Mouse (Mus musculus): ENCODE results near the gene Rapsn. TPM values are rescaled to one million over a fixed set of nuclear protein-coding genes. Genes with fewer than 3 reads are reported as not detected.

The Rapsn gene
- polyA plus RNA-seq, 1 experiment from 2014 or later: 0.37 TPM

DNA sequence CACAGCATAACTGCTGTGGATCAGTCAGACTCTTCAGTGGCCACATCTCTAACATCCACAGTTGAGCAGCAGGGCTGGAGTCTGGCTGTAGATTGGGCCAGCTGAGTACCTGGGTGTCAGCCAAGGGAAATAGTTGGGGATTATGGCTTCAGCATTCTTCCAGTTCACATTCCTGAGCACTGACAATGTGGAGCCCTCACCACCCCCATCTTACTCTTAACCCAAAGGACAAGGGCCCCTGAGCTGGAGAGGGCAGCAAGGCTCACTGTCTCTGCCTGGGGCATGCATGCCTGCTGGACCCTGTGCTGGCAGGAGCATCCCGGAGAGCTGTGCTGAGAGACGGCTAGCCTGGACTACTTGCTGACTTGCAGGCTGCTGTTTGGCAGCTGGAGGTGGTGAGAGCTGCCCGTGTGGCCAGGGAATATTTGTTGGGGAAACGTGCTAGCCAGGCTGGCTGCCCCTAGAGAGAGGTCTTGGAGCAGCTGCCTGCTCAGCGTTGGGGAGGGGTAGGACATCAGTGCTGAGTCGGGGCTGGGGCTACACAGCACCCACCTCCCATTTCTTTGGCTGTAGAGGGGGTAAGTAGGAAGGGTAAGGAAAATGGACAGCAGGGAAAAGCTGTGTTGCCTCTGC is 26.5 kb downstream of the Rapsn start:
- Histone ChIP-seq H3K4me1 (ENCODE audit: control insufficient read depth, insufficient read depth, low read length) (no peaks in the 10 kb centered on the region), H3K27me3 (ENCODE audit: control insufficient read depth, insufficient read depth, low read length) (no peaks in the 10 kb centered on the region), H3K4me3 (ENCODE audit: low read depth, low read length) (no peak overlapping the region), H3K36me3 (ENCODE audit: control insufficient read depth, insufficient read depth, low read length) (peaks cover 55% of the 10 kb centered on the region), H3K9me3 (ENCODE audit: control insufficient read depth, low read length) (no peaks in the 10 kb centered on the region), H3K9ac (replicated peaks; ENCODE audit: low read depth, low read length) (no peak overlapping the region), H3K27ac (ENCODE audit: low read depth, low read length) (no peak overlapping the region), H3K4me2 (ENCODE audit: low read depth, low read length) (no peak overlapping the region)
- 83% methylated on average over 6 of the region's 6 CpGs for WGBS
- no peak for ATAC-seq (ENCODE audit: low read depth)

DNA sequence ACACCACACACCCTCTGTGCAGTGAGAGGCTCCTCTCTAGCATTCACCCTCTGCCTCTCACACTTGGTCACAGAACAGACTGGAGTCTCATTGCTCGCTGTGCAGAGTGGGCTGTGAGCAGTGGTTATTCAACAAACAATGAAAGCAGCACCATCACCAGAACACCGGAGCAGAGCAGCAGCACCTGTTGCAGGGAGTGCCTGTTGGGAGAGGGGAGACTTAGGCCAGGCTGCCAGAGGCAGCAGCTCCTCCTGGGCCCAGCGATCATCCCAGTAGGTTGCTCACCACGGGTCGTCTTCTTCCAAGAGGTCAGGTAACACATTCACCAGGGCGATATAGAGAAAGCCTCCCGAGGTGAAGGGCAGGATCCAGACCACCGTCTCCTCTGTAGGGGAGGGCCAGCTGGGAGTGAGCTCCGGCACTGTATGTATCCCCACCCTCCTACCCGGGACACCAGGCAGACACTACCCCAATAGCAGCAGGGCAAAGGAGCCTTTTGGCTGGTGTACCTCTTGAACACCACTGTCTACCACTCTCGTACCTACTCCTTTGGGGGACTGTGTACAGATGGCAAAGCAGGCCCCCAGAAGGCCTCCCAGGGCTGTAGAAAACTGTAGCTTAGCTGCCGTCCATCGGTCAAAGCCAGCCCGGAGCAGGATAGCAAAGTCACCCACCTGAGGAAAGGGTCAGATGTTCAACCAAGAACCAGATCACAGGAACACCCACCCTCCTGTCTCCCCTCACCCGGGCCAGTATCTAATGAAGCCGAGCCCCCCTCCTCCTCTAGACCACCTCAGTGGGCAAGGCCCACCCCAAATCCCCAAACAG is 27.6 kb downstream of the Rapsn start:
- no peaks in the 10 kb centered on the region for H3K9me3 ChIP-seq (ENCODE audit: control insufficient read depth, low read length)
- H3K4me1 ChIP-seq (ENCODE audit: control insufficient read depth, insufficient read depth, low read length): no peaks in the 10 kb centered on the region
- no peak overlapping the region for H3K27ac ChIP-seq (ENCODE audit: low read depth, low read length)
- H3K36me3 ChIP-seq (ENCODE audit: control insufficient read depth, insufficient read depth, low read length): peaks cover 45% of the 10 kb centered on the region
- no peak overlapping the region for H3K9ac ChIP-seq (replicated peaks; ENCODE audit: low read depth, low read length)
- WGBS: 90% methylated on average over 16 of the region's 16 CpGs
- no peak overlapping the region for H3K4me3 ChIP-seq (ENCODE audit: low read depth, low read length)
- H3K4me2 ChIP-seq (ENCODE audit: low read depth, low read length): no peak overlapping the region
- H3K27me3 ChIP-seq (ENCODE audit: control insufficient read depth, insufficient read depth, low read length): no peaks in the 10 kb centered on the region
- ATAC-seq (ENCODE audit: low read depth): no peak

DNA sequence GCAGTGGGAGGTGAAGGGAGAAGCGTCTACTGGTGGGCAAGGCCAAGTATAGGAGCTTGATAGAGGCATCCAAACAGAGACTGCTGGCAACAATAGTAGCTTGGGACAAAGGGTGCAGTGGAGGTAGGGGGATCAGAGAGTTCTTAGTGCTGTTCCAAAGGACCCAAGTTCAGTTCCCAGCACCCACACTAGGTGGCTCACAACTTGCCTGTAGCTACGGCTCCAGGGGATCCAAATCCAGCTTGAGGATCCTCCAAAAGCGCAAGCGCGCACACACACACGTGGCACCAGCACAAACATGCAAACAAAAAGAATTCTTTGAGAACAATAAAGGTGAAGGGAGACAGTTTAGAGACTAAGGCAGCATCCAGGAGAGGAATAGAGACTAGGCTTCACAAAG is 28.8 kb downstream of the Rapsn start:
- 87% methylated on average over 6 of the region's 6 CpGs for WGBS
- Histone ChIP-seq H3K4me1 (ENCODE audit: control insufficient read depth, insufficient read depth, low read length) (peaks cover 9% of the 10 kb centered on the region), H3K27ac (ENCODE audit: low read depth, low read length) (no peak overlapping the region), H3K4me2 (ENCODE audit: low read depth, low read length) (no peak overlapping the region), H3K4me3 (ENCODE audit: low read depth, low read length) (no peak overlapping the region), H3K9me3 (ENCODE audit: control insufficient read depth, low read length) (no peaks in the 10 kb centered on the region), H3K27me3 (ENCODE audit: control insufficient read depth, insufficient read depth, low read length) (no peaks in the 10 kb centered on the region), H3K9ac (replicated peaks; ENCODE audit: low read depth, low read length) (no peak overlapping the region), H3K36me3 (ENCODE audit: control insufficient read depth, insufficient read depth, low read length) (peaks cover 40% of the 10 kb centered on the region)
- no peak for ATAC-seq (ENCODE audit: low read depth)

DNA sequence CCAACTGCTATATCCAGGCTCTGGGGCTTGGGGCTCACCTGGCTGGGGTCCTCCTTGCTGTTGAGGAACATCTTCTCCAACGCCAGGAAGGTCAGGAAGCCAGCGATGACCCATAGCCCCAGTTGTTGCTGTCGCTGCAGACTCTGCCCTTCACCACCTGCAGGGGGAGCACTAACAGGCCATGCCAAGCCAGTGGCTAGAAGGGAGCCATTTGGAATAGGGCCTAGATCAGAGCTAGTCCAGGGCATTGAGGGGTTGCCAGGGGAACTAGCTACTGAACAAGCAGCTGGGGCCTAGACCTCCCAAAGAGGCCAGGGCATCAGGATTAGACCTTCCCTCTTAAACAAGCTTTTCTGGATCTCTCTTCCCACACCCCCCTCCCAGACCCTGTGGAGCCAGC is 30.1 kb downstream of the Rapsn start:
- H3K4me3 ChIP-seq (ENCODE audit: low read depth, low read length): no peak overlapping the region
- no peak overlapping the region for H3K4me2 ChIP-seq (ENCODE audit: low read depth, low read length)
- ATAC-seq (ENCODE audit: low read depth): no peak
- H3K27me3 ChIP-seq (ENCODE audit: control insufficient read depth, insufficient read depth, low read length): no peaks in the 10 kb centered on the region
- no peak overlapping the region for H3K27ac ChIP-seq (ENCODE audit: low read depth, low read length)
- H3K9ac ChIP-seq (replicated peaks; ENCODE audit: low read depth, low read length): no peak overlapping the region
- H3K4me1 ChIP-seq (ENCODE audit: control insufficient read depth, insufficient read depth, low read length): peaks cover 11% of the 10 kb centered on the region
- no peaks in the 10 kb centered on the region for H3K9me3 ChIP-seq (ENCODE audit: control insufficient read depth, low read length)
- H3K36me3 ChIP-seq (ENCODE audit: control insufficient read depth, insufficient read depth, low read length): peaks cover 31% of the 10 kb centered on the region
- WGBS: 47% methylated on average over 3 of the region's 3 CpGs

DNA sequence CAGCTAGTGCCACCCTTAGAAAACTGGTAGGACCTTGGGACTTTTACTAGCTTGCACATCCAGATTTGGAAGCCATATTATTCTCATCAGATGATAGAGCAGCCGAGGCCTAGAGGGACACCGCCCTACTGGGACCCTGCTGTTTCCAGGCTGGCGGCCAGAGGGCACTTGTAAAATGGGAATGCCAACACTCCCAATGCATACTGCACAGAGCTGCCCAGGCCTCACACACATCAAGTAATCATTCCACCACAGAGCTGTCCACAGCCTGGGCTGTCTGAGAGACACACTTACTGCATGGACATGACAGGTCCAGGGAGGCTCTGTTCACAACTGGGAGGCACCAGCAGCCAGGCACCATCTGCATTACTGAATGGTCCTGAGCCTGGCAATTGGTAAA is 31.0 kb downstream of the Rapsn start:
- Histone ChIP-seq H3K4me3 (ENCODE audit: low read depth, low read length) (no peak overlapping the region), H3K27me3 (ENCODE audit: control insufficient read depth, insufficient read depth, low read length) (no peaks in the 10 kb centered on the region), H3K9ac (replicated peaks; ENCODE audit: low read depth, low read length) (no peak overlapping the region), H3K4me2 (ENCODE audit: low read depth, low read length) (no peak overlapping the region), H3K27ac (ENCODE audit: low read depth, low read length) (no peak overlapping the region), H3K36me3 (ENCODE audit: control insufficient read depth, insufficient read depth, low read length) (peaks cover 31% of the 10 kb centered on the region), H3K4me1 (ENCODE audit: control insufficient read depth, insufficient read depth, low read length) (peaks cover 20% of the 10 kb centered on the region), H3K9me3 (ENCODE audit: control insufficient read depth, low read length) (no peaks in the 10 kb centered on the region)
- 92% methylated on average over 3 of the region's 3 CpGs for WGBS
- no peak for ATAC-seq (ENCODE audit: low read depth)

DNA sequence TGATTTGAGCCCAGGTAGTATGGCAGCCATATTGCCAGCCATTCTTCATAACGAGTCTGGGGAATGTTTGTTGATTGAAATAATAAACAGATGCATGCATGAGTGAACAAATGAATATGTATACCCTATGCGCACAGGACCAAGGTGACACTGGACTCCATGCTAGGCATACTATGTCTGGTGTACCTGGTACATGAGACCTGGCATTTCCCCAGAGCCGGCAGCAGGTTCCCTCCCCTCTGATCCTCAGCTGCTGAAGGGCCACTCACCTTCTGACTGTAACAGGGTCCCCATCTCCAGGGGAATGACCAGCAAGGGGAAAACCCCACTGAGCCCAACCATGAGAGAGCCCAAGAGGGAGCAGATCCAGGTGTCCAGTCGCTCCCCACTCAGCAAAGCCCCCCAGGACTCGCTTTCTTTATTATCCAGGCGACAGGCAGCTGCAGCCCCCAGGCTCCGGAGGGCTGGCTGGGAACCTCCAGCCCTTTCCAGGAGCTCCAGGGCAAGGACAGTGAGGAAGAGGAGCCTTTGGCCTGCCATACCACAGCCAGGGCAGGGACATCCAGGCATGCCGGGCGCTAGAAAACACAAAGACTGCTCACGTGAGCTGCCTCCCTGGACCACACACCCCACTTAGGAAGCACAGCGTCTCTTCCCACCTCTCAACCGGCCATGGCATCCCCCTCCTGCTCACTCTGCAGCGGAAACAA is 32.9 kb downstream of the Rapsn start:
- ATAC-seq (ENCODE audit: low read depth): no peak
- H3K4me2 ChIP-seq (ENCODE audit: low read depth, low read length): peak overlapping the region; percentile 67
- no peaks in the 10 kb centered on the region for H3K9me3 ChIP-seq (ENCODE audit: control insufficient read depth, low read length)
- no peak overlapping the region for H3K27ac ChIP-seq (ENCODE audit: low read depth, low read length)
- peaks cover 20% of the 10 kb centered on the region for H3K4me1 ChIP-seq (ENCODE audit: control insufficient read depth, insufficient read depth, low read length)
- H3K27me3 ChIP-seq (ENCODE audit: control insufficient read depth, insufficient read depth, low read length): no peaks in the 10 kb centered on the region
- H3K9ac ChIP-seq (replicated peaks; ENCODE audit: low read depth, low read length): peak overlapping the region; percentile 28; the same call in 1 of the 2 replicates
- peak overlapping the region; percentile 65; the same call in 1 of the 2 replicates for H3K4me3 ChIP-seq (ENCODE audit: low read depth, low read length)
- 53% methylated on average over 13 of the region's 13 CpGs for WGBS
- H3K36me3 ChIP-seq (ENCODE audit: control insufficient read depth, insufficient read depth, low read length): peaks cover 15% of the 10 kb centered on the region

DNA sequence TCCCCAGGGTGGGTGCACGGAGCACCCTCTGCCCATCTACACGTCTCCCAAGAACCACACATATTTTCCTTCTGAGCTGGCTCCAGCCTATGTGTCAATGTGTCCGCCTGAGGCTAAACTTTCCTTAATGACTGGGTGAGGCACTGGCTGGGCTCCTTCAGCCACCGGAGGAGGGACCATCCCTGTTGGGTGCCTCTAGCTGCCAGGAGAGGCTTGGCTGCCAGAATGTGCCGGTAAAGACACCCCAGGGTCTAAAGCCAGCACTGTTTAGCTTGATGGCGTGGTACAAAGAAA is 33.4 kb downstream of the Rapsn start:
- Histone ChIP-seq H3K36me3 (ENCODE audit: control insufficient read depth, insufficient read depth, low read length) (peaks cover 10% of the 10 kb centered on the region; the same call in 1 of the 2 replicates), H3K9ac (replicated peaks; ENCODE audit: low read depth, low read length) (peak overlapping the region; percentile 71; the same call in 1 of the 2 replicates), H3K4me3 (ENCODE audit: low read depth, low read length) (peak overlapping the region; percentile 65; the same call in 1 of the 2 replicates), H3K4me1 (ENCODE audit: control insufficient read depth, insufficient read depth, low read length) (peaks cover 20% of the 10 kb centered on the region), H3K4me2 (ENCODE audit: low read depth, low read length) (peak overlapping the region; percentile 67), H3K9me3 (ENCODE audit: control insufficient read depth, low read length) (no peaks in the 10 kb centered on the region), H3K27me3 (ENCODE audit: control insufficient read depth, insufficient read depth, low read length) (no peaks in the 10 kb centered on the region), H3K27ac (ENCODE audit: low read depth, low read length) (no peak overlapping the region)
- WGBS: 49% methylated on average over 6 of the region's 6 CpGs
- ATAC-seq (ENCODE audit: low read depth): no peak

DNA sequence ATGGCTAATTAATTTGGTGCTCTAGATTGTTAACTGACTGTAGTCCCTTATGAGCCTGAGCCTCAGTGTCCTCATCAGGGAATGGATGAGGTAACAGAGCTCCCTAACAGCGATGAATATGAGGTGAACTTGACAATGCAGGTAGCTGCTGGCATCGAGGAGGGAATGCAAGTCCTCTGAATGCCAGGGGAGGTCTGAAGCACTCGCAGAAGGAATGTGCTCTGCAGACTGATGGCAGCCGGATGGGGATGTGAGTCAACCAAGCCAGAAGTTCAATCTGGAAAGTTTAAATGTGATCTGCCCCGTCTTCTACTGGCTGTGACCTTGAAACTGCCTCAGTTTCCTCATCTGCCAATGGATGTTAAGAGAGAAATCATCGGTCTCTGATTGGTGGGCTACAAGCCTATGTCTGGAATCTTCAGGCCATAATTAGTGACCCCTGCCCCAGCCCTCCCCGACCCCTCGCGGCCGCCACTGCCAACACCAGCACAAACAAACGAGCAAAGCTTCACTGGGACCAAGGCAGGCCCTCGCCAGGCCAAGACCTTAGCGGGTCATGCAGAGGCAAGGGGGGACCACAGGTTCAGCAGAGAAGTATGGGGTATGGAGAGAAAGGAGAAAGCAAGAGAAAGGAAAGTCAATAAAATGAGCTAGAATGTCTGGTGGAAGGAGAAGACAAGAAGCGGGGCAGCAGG is 34.0 kb downstream of the Rapsn start:
- Histone ChIP-seq H3K27me3 (ENCODE audit: control insufficient read depth, insufficient read depth, low read length) (no peaks in the 10 kb centered on the region), H3K4me1 (ENCODE audit: control insufficient read depth, insufficient read depth, low read length) (peaks cover 20% of the 10 kb centered on the region), H3K36me3 (ENCODE audit: control insufficient read depth, insufficient read depth, low read length) (peaks cover 5% of the 10 kb centered on the region; the same call in 1 of the 2 replicates), H3K4me2 (ENCODE audit: low read depth, low read length) (peak overlapping the region; percentile 67), H3K4me3 (ENCODE audit: low read depth, low read length) (peak overlapping the region; percentile 65), H3K9ac (replicated peaks; ENCODE audit: low read depth, low read length) (peak overlapping the region; percentile 71), H3K27ac (ENCODE audit: low read depth, low read length) (peak overlapping the region; percentile 85), H3K9me3 (ENCODE audit: control insufficient read depth, low read length) (no peaks in the 10 kb centered on the region)
- peak; percentile 0; the same call in 1 of the 2 replicates for ATAC-seq (ENCODE audit: low read depth)
- 8% methylated on average over 14 of the region's 14 CpGs for WGBS

Data from neural tube, embryonic 14.5 days (tissue).